Mouse (Mus musculus): ENCODE results near the gene Sik2. TPM values are rescaled to one million over a fixed set of nuclear protein-coding genes. Genes with fewer than 3 reads are reported as not detected.

Gene Sik2
- total RNA-seq (2021): 10 to 100 TPM; 54.9 TPM

DNA sequence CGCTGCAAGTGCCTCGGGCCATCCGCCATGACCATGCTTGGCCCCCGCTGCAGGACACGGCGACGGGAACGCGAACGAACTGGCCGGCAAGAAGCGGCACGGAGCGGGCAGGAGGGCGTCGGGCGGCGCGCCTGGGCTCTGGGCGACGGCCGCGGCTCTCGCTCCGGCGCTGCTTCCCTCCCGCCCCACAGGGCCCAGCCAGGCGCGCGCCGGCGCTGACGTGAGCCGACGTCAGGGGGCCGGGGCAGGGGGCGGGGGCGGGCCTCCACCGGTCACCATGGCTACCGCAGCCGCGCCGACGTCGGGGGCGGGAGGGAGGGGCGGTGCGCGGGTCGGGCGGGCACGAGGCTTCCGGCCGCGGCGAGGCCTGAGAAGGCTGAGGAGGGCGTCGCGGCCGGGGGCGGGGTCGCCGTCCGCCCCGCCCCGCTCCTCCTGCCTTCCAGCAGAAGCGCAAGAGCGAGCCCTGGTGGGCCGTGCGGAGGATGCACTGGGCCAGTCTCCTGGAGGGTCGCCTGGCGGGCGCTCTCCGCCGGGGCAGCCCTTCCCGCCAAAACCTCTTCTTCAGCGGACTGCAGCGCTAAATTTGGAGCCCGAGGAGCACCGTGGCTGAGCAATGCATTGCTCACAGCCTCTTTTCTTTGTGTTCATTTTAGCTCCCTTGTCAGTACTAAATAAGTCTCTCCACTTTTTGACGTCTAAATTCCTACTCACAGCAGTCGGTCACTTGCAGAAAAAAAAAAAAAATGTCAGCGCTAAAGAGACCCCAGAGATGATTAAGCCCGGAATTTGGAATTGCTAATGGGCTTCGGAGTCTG lies at the start of gene Sik2:
Sik2 (minus strand) TSS at position 233 of the 815 bp plus-strand sequence.
- intact Hi-C loops (cut with DNase I): loop anchor here (2.0 kb wide), 1 partner anchor 160 kb away; no protein-coding TSS in a partner anchor
- peak; percentile 96 for DNase-seq

- DNase-seq: no peak
- intact Hi-C loops (cut with DNase I): no loop called here
Measured at GRCm38 (mm10) chr9:51056360-51057324, 47.8 kb upstream of the Sik2 start.

- no peak for DNase-seq
Measured at GRCm38 (mm10) chr9:51052180-51052579, 43.3 kb upstream of the Sik2 start.

DNA sequence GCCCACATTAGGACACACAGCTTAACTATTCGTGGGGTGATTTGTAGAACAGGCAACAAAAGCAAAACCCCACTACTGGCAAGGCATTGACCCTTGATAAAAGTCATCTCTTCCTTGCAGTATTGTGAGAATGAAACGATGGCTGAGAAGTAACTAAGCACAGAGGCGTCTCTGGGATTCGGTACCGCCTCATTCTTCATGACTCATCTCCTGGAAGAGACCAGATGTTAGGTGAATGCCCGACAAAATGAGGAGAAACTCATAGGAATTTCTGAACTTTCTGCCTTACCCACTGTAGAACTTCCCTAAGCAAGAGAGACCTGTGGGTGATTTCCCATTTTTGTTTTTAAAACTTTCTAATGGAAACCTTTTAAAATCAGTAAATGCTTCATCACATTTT lies 33.3 kb upstream of the Sik2 start:
- DNase-seq: no peak
- intact Hi-C loops (cut with DNase I): no loop called here

More at GRCm38 (mm10) chr9:51052180-51052579, 43.3 kb upstream of the Sik2 start:
- intact Hi-C loops (cut with DNase I): no loop called here

DNA sequence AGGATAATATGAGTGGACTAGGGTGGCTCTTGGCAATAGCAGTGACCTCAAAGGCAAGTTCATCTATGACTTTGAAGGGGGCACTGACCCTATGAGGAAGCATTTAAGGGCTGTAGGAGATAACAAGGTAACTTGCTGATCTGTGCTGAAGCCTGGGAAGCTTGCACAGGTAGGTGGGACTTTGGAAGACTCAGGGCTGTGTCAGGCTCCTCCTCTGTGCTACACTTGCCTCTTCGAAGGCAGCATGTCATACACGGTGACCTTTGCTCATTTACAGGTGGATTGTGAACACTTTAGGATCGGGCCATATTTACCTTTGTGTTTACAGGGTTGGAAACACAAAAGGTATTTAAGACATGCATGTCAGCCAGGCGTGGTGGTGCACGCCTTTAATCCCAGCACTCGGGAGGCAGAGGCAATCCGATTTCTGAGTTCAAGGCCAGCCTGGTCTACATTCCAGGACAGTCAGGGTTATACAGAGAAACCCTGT lies 32.7 kb upstream of the Sik2 start:
- DNase-seq: no peak
- intact Hi-C loops (cut with DNase I): no loop called here

DNA sequence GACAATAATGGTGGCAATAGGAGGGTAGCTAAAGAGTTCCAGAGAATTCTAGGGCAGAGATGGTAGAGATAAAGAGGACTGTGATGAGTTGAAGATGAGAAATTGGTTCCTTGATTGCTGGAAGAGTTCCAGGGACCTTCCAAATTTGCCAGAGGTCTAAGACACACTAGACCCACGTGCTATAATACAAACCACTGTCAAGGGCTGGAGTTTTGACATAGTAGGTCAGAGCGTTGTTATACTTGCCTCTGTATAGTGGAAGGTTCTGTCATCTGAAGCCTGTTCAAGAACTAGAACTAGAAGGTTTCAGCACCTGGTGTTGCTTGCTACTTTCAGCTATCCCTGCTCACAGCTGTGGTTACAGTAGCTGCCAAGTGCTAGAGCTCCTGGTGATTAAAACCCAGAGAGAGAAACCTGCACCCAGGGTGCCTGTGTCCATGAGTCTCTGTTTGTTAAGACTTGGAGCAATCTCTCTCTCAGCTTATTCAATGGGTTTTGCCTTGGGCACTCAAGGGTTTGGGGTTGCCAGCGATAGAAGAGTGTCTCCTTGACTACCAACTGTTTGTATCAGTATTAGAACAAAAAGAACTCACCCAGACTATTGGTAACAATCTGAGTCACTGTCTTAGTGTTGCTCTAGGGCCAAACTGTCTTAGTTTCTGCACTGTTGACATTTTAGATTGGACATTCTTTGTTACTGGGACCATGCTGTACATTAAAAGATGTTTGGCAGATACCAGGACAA lies 24.1 kb upstream of the Sik2 start:
- no peak for DNase-seq
- intact Hi-C loops (cut with DNase I): no loop called here

- no peak for DNase-seq
- intact Hi-C loops (cut with DNase I): no loop called here
Measured at GRCm38 (mm10) chr9:51032291-51032690, 23.4 kb upstream of the Sik2 start.

GRCm38 (mm10) chr9:51031603-51032002 lies 22.7 kb upstream of the Sik2 start:
- DNase-seq: no peak
- intact Hi-C loops (cut with DNase I): no loop called here

DNA sequence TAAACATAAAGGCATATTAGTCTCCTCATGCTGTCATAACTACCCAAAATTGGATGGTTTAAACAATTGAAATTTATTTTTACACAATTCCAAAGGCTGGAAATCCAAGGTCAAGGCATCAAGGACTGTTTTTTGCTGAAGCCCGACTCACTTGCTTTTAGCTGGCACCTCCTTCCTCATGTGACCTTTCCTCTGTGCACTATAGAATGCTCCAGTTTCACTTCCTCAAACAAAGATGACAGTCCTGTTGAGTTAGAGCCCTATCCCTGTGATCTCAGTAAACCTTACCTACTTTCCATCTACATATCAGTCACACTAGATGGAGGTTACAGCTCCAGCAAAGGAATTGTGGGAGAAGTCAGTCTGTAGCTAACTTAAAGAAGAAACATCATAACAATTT lies 21.3 kb upstream of the Sik2 start:
- no peak for DNase-seq
- intact Hi-C loops (cut with DNase I): no loop called here

GRCm38 (mm10) chr9:51026952-51027351 lies 18.1 kb upstream of the Sik2 start:
- no peak for DNase-seq
- intact Hi-C loops (cut with DNase I): no loop called here

DNA sequence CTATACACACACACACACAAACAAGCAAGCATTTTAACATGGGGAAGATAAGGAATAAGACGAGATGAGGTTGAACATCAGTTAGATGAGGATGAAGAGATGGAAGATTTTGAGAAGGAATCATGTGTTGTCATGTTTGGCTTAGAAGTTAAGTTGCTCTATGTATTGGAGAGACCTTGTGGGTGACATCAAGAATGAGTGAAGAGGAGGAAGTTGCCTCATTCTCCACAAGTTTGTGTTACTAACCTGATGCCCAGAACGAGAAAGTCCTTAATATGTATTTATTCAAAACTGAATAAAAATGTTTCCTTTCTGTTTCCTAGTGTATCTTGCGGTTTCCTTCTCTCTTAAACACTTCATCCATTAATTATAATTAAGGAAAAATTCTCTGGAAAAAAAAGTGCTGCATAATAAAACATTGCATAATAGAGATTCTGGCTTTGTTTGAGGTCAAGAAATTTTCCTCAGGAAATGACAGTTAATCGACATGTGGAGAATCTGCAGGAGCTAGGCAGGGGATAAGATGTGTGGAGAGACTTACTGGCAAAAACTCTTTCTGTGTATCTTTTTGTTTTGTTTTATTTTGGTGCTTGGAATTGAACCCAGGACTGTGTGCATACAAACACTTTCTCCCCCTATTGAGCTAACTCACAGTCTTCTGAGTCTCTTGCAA lies 12.4 kb upstream of the Sik2 start:
- no peak for DNase-seq
- intact Hi-C loops (cut with DNase I): no loop called here

- intact Hi-C loops (cut with DNase I): no loop called here
- DNase-seq: no peak
Measured at GRCm38 (mm10) chr9:51020351-51020750, 11.5 kb upstream of the Sik2 start.

DNA sequence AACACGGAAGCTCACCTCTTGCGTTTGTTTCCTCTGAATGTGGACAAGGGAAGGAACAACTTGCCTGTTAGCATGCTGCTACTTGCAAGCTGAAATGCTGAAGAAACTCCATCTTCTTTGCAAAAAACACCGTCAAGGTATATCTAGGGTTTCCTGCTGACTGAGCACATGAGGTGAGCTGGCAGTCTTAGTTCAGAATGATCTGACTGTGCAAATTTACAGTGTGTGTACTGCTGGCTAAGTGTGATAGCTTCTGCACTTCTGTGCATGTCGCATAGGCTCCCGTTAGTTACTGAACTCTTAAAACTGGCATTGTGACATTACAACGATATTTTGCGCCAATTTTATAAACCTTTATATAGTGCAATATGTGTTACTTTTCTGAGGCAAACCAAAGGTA lies 10.8 kb upstream of the Sik2 start:
- intact Hi-C loops (cut with DNase I): loop anchor here (10.0 kb wide), 1 partner anchor 125 kb away; no protein-coding TSS in a partner anchor

GRCm38 (mm10) chr9:51015732-51016131 lies 6.9 kb upstream of the Sik2 start:
- no peak for DNase-seq
- intact Hi-C loops (cut with DNase I): loop anchor here (10.0 kb wide), 1 partner anchor 129 kb away; no protein-coding TSS in a partner anchor

More for the DNA sequence above, 10.8 kb upstream of the Sik2 start:
- no peak for DNase-seq

- no peak for DNase-seq
- intact Hi-C loops (cut with DNase I): loop anchor here (10.0 kb wide), 1 partner anchor 131 kb away; no protein-coding TSS in a partner anchor
Measured at GRCm38 (mm10) chr9:51013644-51014043, 4.8 kb upstream of the Sik2 start.

- DNase-seq: peak; percentile 6
- intact Hi-C loops (cut with DNase I): loop anchor here (2.0 kb wide), 1 partner anchor 161 kb away; no protein-coding TSS in a partner anchor
Measured at GRCm38 (mm10) chr9:51009656-51009950, 730 bp upstream of the Sik2 start.

DNA sequence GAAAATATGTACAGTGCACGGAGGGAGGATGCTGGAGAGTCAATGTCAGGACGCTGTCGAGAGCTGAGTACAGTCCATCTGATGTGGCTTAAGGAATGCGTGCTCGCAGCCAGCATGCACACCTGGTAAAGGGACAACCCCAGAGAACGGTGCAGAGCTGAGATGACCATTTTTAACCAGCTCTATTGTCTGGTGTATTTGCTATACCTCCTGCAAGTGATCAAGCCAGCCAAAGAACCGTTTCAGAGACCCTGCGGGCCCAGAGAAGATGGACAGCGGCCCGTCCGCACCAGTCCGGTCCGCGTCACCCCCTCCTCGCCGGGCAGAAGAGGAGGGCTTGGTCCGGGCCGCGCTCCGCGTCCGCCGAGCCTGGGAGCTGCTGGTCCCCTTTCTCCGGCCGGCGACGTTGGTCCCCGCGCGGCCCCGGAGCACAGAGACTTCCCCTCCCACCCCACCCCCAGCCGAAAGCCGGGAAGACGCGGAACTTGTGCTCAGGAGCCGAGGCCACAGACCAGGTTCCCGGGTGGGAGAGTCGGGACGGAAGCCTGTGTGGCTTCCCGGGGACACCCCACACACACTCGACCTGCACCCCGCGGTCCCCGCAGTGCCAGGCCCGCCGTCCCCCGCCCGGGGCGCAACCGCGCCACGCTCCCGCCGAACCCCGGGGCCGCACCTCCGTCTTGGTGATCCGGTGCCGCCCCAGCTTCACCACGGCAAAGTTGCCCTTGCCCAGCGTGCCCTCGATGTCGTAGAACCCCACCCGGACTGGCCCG lies 619 bp downstream of the Sik2 start:
- DNase-seq: peak; percentile 48
- intact Hi-C loops (cut with DNase I): loop anchor here (2.0 kb wide), 1 partner anchor 159 kb away; no protein-coding TSS in a partner anchor

- DNase-seq: no peak
- intact Hi-C loops (cut with DNase I): loop anchor here (2.0 kb wide), 1 partner anchor 159 kb away; no protein-coding TSS in a partner anchor
Measured at GRCm38 (mm10) chr9:51007726-51008067, 1.2 kb downstream of the Sik2 start.

DNA sequence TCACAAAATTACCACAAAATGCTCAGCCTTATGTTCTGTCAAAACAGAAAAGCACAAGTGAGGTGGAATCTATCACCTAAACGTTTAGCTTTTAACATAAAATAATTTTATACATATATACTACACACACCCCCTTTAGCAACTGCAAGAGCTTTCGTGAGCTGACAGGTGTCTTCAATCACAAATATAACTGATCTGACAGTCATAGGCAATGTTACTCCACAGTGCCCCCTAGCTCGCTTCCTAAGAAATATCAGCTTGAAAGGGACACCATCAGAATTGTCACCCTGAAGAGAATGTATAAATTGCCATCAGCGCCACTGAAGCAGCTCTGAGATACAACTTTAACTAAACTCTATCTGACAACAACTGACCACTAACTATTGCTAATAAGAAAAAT lies 2.0 kb downstream of the Sik2 start:
- intact Hi-C loops (cut with DNase I): no loop called here
- peak; percentile 61 for DNase-seq
